Mouse (Mus musculus): Measurements from ENCODE around the gene Insl5. TPM values are rescaled to one million over a fixed set of nuclear protein-coding genes. Genes with fewer than 3 reads are reported as not detected.

Insl5 gene
- polyA plus RNA-seq, 1 experiment = not detected

GRCm38 (mm10) chr4:102988526-102988925 lies 38.1 kb downstream of the Insl5 start:
- no peak overlapping the region for H3K4me3 ChIP-seq
- H3K4me2 ChIP-seq (ENCODE audit: low read depth) = no peak overlapping the region
- no peaks in the 10 kb centered on the region for H3K79me2 ChIP-seq (ENCODE audit: control insufficient read depth, insufficient read depth)
- TF ChIP-seq MYOG (IDR thresholded peaks at IDR 0.05; ENCODE audit: control insufficient read depth in 1 of 3, insufficient read depth in 1 of 3, insufficient read length in 2 of 3, low read depth in 2 of 3) (no peak), E2F4 (IDR thresholded peaks at IDR 0.05; ENCODE audit: insufficient read depth) (no peak), POLR2A (IDR thresholded peaks at IDR 0.05; ENCODE audit: insufficient read length, low read depth) (no peak), SRF (IDR thresholded peaks at IDR 0.05; ENCODE audit: control insufficient read depth, insufficient read length, low read depth) (no peak), REST (IDR thresholded peaks at IDR 0.05; ENCODE audit: insufficient read depth, insufficient read length) (no peak), CEBPB (IDR thresholded peaks at IDR 0.05; ENCODE audit: insufficient read depth, poor library complexity, severe bottlenecking) (no peak), USF1 (IDR thresholded peaks at IDR 0.05; ENCODE audit: low read depth) (no peak), TCF12 (IDR thresholded peaks at IDR 0.05; ENCODE audit: insufficient read depth, poor library complexity, severe bottlenecking) (no peak), POLR2AphosphoS2 (IDR thresholded peaks at IDR 0.05; ENCODE audit: insufficient read length, low read depth) (no peak), TCF3 (IDR thresholded peaks at IDR 0.05; ENCODE audit: insufficient read length, low read depth) (no peak), MYOD1 (IDR thresholded peaks at IDR 0.05; ENCODE audit: control insufficient read depth in 1 of 3, insufficient read length in 2 of 3, low read depth in 2 of 3) (no peak), MAX (IDR thresholded peaks at IDR 0.05; ENCODE audit: low read depth) (no peak)
- H3K36me3 ChIP-seq (ENCODE audit: control insufficient read depth, insufficient read depth) = no peaks in the 10 kb centered on the region
- H3ac ChIP-seq (ENCODE audit: control insufficient read depth, insufficient read length) = no peak overlapping the region
- no peaks in the 10 kb centered on the region for H3K27me3 ChIP-seq (ENCODE audit: control insufficient read depth, insufficient read depth, insufficient read length)

- H3K4me3 ChIP-seq = no peak overlapping the region
- no peak overlapping the region for H3ac ChIP-seq (ENCODE audit: control insufficient read depth, insufficient read length)
- H3K4me2 ChIP-seq (ENCODE audit: low read depth) = no peak overlapping the region
- H3K79me2 ChIP-seq (ENCODE audit: control insufficient read depth, insufficient read depth) = no peaks in the 10 kb centered on the region
- H3K36me3 ChIP-seq (ENCODE audit: control insufficient read depth, insufficient read depth) = no peaks in the 10 kb centered on the region
- TF ChIP-seq TCF12 (IDR thresholded peaks at IDR 0.05; ENCODE audit: insufficient read depth, poor library complexity, severe bottlenecking) = no peak
- H3K27me3 ChIP-seq (ENCODE audit: control insufficient read depth, insufficient read depth, insufficient read length) = no peaks in the 10 kb centered on the region
These were observed 38.9 kb downstream of the Insl5 start for GRCm38 (mm10) chr4:102987756-102988155.

- no peak for TF ChIP-seq POLR2A (IDR thresholded peaks at IDR 0.05; ENCODE audit: insufficient read length, low read depth)
- no peak for TF ChIP-seq USF1 (IDR thresholded peaks at IDR 0.05; ENCODE audit: low read depth)
- TF ChIP-seq CEBPB (IDR thresholded peaks at IDR 0.05; ENCODE audit: insufficient read depth, poor library complexity, severe bottlenecking) = no peak
- Histone ChIP-seq H3ac (ENCODE audit: control insufficient read depth, insufficient read length) (no peak overlapping the region), H3K36me3 (ENCODE audit: control insufficient read depth, insufficient read depth) (no peaks in the 10 kb centered on the region), H3K4me2 (ENCODE audit: low read depth) (no peak overlapping the region), H3K79me2 (ENCODE audit: control insufficient read depth, insufficient read depth) (no peaks in the 10 kb centered on the region), H3K4me3 (no peak overlapping the region), H3K27me3 (ENCODE audit: control insufficient read depth, insufficient read depth, insufficient read length) (no peaks in the 10 kb centered on the region)
These were observed 39.3 kb downstream of the Insl5 start for GRCm38 (mm10) chr4:102987325-102987724.

- Histone ChIP-seq H3K4me3 (no peak overlapping the region), H3K4me2 (ENCODE audit: low read depth) (no peak overlapping the region), H3K79me2 (ENCODE audit: control insufficient read depth, insufficient read depth) (no peaks in the 10 kb centered on the region), H3K27me3 (ENCODE audit: control insufficient read depth, insufficient read depth, insufficient read length) (no peaks in the 10 kb centered on the region), H3ac (ENCODE audit: control insufficient read depth, insufficient read length) (no peak overlapping the region), H3K36me3 (ENCODE audit: control insufficient read depth, insufficient read depth) (no peaks in the 10 kb centered on the region)
- TF ChIP-seq USF1 (IDR thresholded peaks at IDR 0.05; ENCODE audit: low read depth) (no peak), TCF3 (IDR thresholded peaks at IDR 0.05; ENCODE audit: insufficient read length, low read depth) (no peak), MYOD1 (IDR thresholded peaks at IDR 0.05; ENCODE audit: control insufficient read depth in 1 of 3, insufficient read length in 2 of 3, low read depth in 2 of 3) (no peak), POLR2AphosphoS2 (IDR thresholded peaks at IDR 0.05; ENCODE audit: insufficient read length, low read depth) (no peak), POLR2A (IDR thresholded peaks at IDR 0.05; ENCODE audit: insufficient read length, low read depth) (no peak), MYOG (IDR thresholded peaks at IDR 0.05; ENCODE audit: control insufficient read depth in 1 of 3, insufficient read depth in 1 of 3, insufficient read length in 2 of 3, low read depth in 2 of 3) (no peak), TCF12 (IDR thresholded peaks at IDR 0.05; ENCODE audit: insufficient read depth, poor library complexity, severe bottlenecking) (no peak), MAX (IDR thresholded peaks at IDR 0.05; ENCODE audit: low read depth) (no peak), E2F4 (IDR thresholded peaks at IDR 0.05; ENCODE audit: insufficient read depth) (no peak), SRF (IDR thresholded peaks at IDR 0.05; ENCODE audit: control insufficient read depth, insufficient read length, low read depth) (no peak), REST (IDR thresholded peaks at IDR 0.05; ENCODE audit: insufficient read depth, insufficient read length) (no peak), CEBPB (IDR thresholded peaks at IDR 0.05; ENCODE audit: insufficient read depth, poor library complexity, severe bottlenecking) (no peak)
These were observed 39.7 kb downstream of the Insl5 start for GRCm38 (mm10) chr4:102986917-102987316.

GRCm38 (mm10) chr4:102986173-102986572 lies 40.5 kb downstream of the Insl5 start:
- no peak overlapping the region for H3ac ChIP-seq (ENCODE audit: control insufficient read depth, insufficient read length)
- H3K27me3 ChIP-seq (ENCODE audit: control insufficient read depth, insufficient read depth, insufficient read length) = no peaks in the 10 kb centered on the region
- no peak overlapping the region for H3K4me2 ChIP-seq (ENCODE audit: low read depth)
- no peaks in the 10 kb centered on the region for H3K79me2 ChIP-seq (ENCODE audit: control insufficient read depth, insufficient read depth)
- no peaks in the 10 kb centered on the region for H3K36me3 ChIP-seq (ENCODE audit: control insufficient read depth, insufficient read depth)
- TF ChIP-seq SRF (IDR thresholded peaks at IDR 0.05; ENCODE audit: control insufficient read depth, insufficient read length, low read depth) (no peak), MYOG (IDR thresholded peaks at IDR 0.05; ENCODE audit: control insufficient read depth in 1 of 3, insufficient read depth in 1 of 3, insufficient read length in 2 of 3, low read depth in 2 of 3) (no peak), POLR2A (IDR thresholded peaks at IDR 0.05; ENCODE audit: insufficient read length, low read depth) (no peak), USF1 (IDR thresholded peaks at IDR 0.05; ENCODE audit: low read depth) (no peak), REST (IDR thresholded peaks at IDR 0.05; ENCODE audit: insufficient read depth, insufficient read length) (no peak), CEBPB (IDR thresholded peaks at IDR 0.05; ENCODE audit: insufficient read depth, poor library complexity, severe bottlenecking) (no peak), E2F4 (IDR thresholded peaks at IDR 0.05; ENCODE audit: insufficient read depth) (no peak), MYOD1 (IDR thresholded peaks at IDR 0.05; ENCODE audit: control insufficient read depth in 1 of 3, insufficient read length in 2 of 3, low read depth in 2 of 3) (no peak), TCF12 (IDR thresholded peaks at IDR 0.05; ENCODE audit: insufficient read depth, poor library complexity, severe bottlenecking) (no peak), MAX (IDR thresholded peaks at IDR 0.05; ENCODE audit: low read depth) (no peak), TCF3 (IDR thresholded peaks at IDR 0.05; ENCODE audit: insufficient read length, low read depth) (no peak), POLR2AphosphoS2 (IDR thresholded peaks at IDR 0.05; ENCODE audit: insufficient read length, low read depth) (no peak)
- no peak overlapping the region for H3K4me3 ChIP-seq

Data from myocyte (in vitro differentiated cells).